Mouse (Mus musculus) limb, embryonic 12.5 days (tissue): ENCODE data around the gene Arcn1. TPM values are rescaled to one million over a fixed set of nuclear protein-coding genes. Genes with fewer than 3 reads are reported as not detected.
"Not testable (repeated sequence)": the region's sequence is repeated elsewhere in the genome, so short reads cannot be mapped to it uniquely, and the experiment has no call there.

Source experiments
- ATAC-seq: fragments of 200-750 bp; cut with Nextera tagmentation; 2 replicates; pipeline ENCODE4 v1.8.0; 2017; ENCODE audit warnings: low read depth, moderate TSS enrichment; ENCODE audit not compliant: insufficient number of reproducible peaks, insufficient read depth, low FRiP score, low TSS enrichment
- H3K27ac ChIP-seq: fragments of 300-500 bp; sonication (generic); 2 replicates; pipeline ENCODE4 v1.5.1; 2016; ENCODE audit warnings: mild to moderate bottlenecking, moderate library complexity
- H3K27me3 ChIP-seq: fragments of 300-500 bp; sonication (generic); 2 replicates; pipeline ENCODE4 v1.6.1; 2016; ENCODE audit warnings: mild to moderate bottlenecking, moderate library complexity
- H3K36me3 ChIP-seq: fragments of 300-500 bp; sonication (generic); 2 replicates; pipeline ENCODE4 v1.6.1; 2016; ENCODE audit warnings: mild to moderate bottlenecking, moderate library complexity
- H3K4me1 ChIP-seq: fragments of 300-500 bp; sonication (generic); replicated peaks from 2 replicates; pipeline ENCODE4 v1.6.1; 2016
- H3K4me2 ChIP-seq: fragments of 300-500 bp; sonication (generic); 2 replicates; pipeline ENCODE4 v1.6.1; 2016; ENCODE audit warnings: mild to moderate bottlenecking, moderate library complexity
- H3K4me3 ChIP-seq: fragments of 300-500 bp; sonication (generic); replicated peaks from 2 replicates; pipeline ENCODE4 v1.5.1; 2016; ENCODE audit warnings: mild to moderate bottlenecking
- H3K9ac ChIP-seq: fragments of 300-500 bp; sonication (generic); replicated peaks from 2 replicates; pipeline ENCODE4 v1.6.1; 2016; ENCODE audit warnings: mild to moderate bottlenecking, moderate library complexity
- H3K9me3 ChIP-seq: fragments of 300-500 bp; sonication (generic); 2 replicates; pipeline ENCODE4 v1.6.1; 2016; ENCODE audit warnings: mild to moderate bottlenecking, moderate library complexity
- WGBS: fragments of 180-500 bp; shearing (Covaris S2); methylation state at CpG from one replicate; pipeline ENCODE4 v1.1.7; 2016; 5-methylcytosine and 5-hydroxymethylcytosine counted together
- polyA plus RNA-seq: library from polyadenylated mRNA; unstranded; fragments of >200 nt; fragmentation: Nextera tagmentation; extraction: Ambion mirVana; gene quantifications from 2 replicates; pipeline ENCODE4 v1.2.1, GENCODE M21; 2016

Arcn1 gene
- polyA plus RNA-seq, 1 experiment from 2014 or later, result 194 TPM

GRCm38 (mm10) chr9:44799102-44799957 lies 31.7 kb upstream of the Arcn1 start, which contains the start of gene Tmem25:
TSS of gene Tmem25 (minus strand) at chr9:44799307.
- H3K9ac ChIP-seq, result peak within 1 kb of the TSS; percentile 70
- H3K9me3 ChIP-seq, result no peaks in the 10 kb centered on the region
- peaks cover 12% of the 10 kb centered on the region; the same call in 1 of the 2 replicates for H3K4me1 ChIP-seq
- H3K27ac ChIP-seq, result peak within 1 kb of the TSS; percentile 64; the same call in 1 of the 2 replicates
- under 1% methylated on average over 74 of the region's 75 CpGs for WGBS
- H3K4me3 ChIP-seq, result peak within 1 kb of the TSS; percentile 65
- H3K27me3 ChIP-seq, result peaks cover 44% of the 10 kb centered on the region
- no peaks in the 10 kb centered on the region for H3K36me3 ChIP-seq
- peak within 1 kb of the TSS; percentile 94 for H3K4me2 ChIP-seq
- ATAC-seq, result peak; percentile 92

DNA sequence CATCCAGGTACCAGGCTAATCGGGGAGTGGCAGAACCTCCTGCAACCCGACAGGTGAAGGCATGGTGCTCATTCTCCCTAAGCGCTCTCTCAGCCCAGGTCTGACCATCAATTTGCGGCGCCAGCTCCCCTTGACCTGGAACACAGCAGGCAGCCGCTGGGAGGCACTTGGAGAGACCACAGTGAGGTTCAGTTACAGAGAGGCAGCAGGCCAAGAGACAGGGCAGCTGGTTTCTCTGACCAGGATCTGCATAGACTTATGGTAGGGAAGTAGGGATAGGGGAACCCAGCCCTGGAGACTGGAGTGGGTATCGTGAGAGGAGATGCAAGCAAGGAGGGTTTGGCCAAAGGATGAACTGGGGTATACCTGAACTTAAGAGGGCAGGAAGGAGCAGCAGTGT lies 30.7 kb upstream of the Arcn1 start:
- Histone ChIP-seq H3K4me1 (peaks cover 12% of the 10 kb centered on the region; the same call in 1 of the 2 replicates), H3K9me3 (no peaks in the 10 kb centered on the region), H3K4me2 (peak overlapping the region; percentile 94), H3K9ac (no peak overlapping the region), H3K36me3 (no peaks in the 10 kb centered on the region), H3K4me3 (peak overlapping the region; percentile 65; the same call in 1 of the 2 replicates), H3K27me3 (peaks cover 44% of the 10 kb centered on the region), H3K27ac (no peak overlapping the region)
- 36% methylated on average over 7 of the region's 7 CpGs for WGBS
- ATAC-seq, result no peak

DNA sequence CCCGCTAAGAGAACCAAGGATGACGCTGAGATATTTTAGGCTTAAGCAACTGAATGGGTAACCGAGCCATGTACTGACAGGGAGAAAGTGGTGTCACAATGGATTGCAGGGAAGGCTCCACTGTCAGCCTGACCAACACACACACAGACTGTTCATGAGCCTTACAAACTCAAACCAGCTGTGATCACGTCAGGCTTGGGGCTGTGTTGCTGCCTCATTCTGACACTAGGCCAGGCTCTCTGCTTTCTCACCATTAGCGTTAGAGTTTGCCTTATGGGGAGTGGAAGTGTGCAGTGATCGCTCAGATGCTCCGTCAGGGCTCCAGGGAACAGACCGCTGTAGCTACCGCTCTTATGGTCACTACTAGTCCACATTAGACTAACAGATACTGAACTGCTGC lies 25.2 kb upstream of the Arcn1 start:
- Histone ChIP-seq H3K4me3 (no peak overlapping the region), H3K9ac (no peak overlapping the region), H3K36me3 (peaks cover 49% of the 10 kb centered on the region), H3K9me3 (no peaks in the 10 kb centered on the region), H3K27me3 (peaks cover 14% of the 10 kb centered on the region), H3K4me2 (no peak overlapping the region), H3K27ac (no peak overlapping the region), H3K4me1 (no peaks in the 10 kb centered on the region; the same call in 1 of the 2 replicates)
- ATAC-seq, result no peak
- WGBS, result 67% methylated on average over 9 of the region's 9 CpGs

- peaks cover 25% of the 10 kb centered on the region for H3K36me3 ChIP-seq
Measured at GRCm38 (mm10) chr9:44772750-44773651, 5.4 kb upstream of the Arcn1 start.

DNA sequence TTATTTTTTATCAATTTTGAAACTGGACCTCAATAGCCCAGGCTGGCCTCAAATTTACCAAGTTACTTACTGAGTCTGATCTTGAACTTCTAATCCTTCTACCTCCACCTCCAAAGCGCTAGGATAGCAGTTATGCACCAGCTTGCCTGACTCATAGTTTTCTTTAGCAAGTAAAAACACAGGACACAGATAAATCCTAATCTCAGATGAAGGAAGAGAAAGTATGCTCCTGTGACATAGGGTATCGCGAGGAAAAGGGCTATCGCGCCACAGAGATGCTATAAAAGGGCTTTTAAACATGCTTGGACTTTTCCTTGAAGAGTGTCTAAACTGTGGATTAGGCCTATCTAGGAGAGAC lies 4.7 kb upstream of the Arcn1 start:
- Histone ChIP-seq H3K4me3 (peak overlapping the region; percentile 64; the same call in 1 of the 2 replicates), H3K4me1 (peaks cover 4% of the 10 kb centered on the region), H3K9ac (no peak overlapping the region), H3K4me2 (no peak overlapping the region), H3K9me3 (no peaks in the 10 kb centered on the region), H3K27me3 (no peaks in the 10 kb centered on the region), H3K27ac (no peak overlapping the region), H3K36me3 (peaks cover 24% of the 10 kb centered on the region)
- 27% methylated on average over 5 of the region's 5 CpGs for WGBS
- ATAC-seq, result no peak

More at GRCm38 (mm10) chr9:44772750-44773651, 5.4 kb upstream of the Arcn1 start:
- peak overlapping the region; percentile 67 for H3K4me2 ChIP-seq
- peak; percentile 96 for ATAC-seq
- under 1% methylated on average over 41 of the region's 41 CpGs for WGBS
- peak overlapping the region; percentile 88 for H3K27ac ChIP-seq
- peak overlapping the region; percentile 64 for H3K4me3 ChIP-seq
- H3K4me1 ChIP-seq, result peaks cover 4% of the 10 kb centered on the region
- H3K27me3 ChIP-seq, result no peaks in the 10 kb centered on the region
- H3K9ac ChIP-seq, result peak overlapping the region; percentile 79
- H3K9me3 ChIP-seq, result no peaks in the 10 kb centered on the region

DNA sequence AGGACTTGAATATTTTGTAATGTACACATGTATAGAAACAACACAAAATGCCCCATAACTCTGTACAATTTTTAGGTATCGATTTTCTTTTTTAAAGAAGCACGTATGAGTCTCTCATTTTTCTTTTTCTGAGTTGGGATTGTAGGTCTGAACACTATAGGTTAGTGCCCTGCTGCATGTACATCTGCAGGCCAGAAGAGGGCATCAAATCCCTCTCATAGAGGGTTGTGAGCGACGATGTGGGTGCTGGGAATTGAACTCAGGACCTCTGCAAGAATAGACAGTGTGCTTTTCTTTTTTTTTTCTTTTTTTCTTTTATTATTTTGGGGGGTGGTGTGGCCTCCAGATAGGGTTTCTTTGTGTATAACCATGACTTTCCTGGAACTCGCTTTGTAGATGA lies 3.7 kb upstream of the Arcn1 start:
- no peak overlapping the region for H3K4me2 ChIP-seq
- WGBS, result 87% methylated on average over 5 of the region's 5 CpGs
- no peak for ATAC-seq
- H3K9ac ChIP-seq, result no peak overlapping the region
- H3K9me3 ChIP-seq, result no peaks in the 10 kb centered on the region
- H3K27ac ChIP-seq, result no peak overlapping the region
- no peak overlapping the region for H3K4me3 ChIP-seq
- no peaks in the 10 kb centered on the region for H3K27me3 ChIP-seq
- peaks cover 18% of the 10 kb centered on the region for H3K36me3 ChIP-seq
- H3K4me1 ChIP-seq, result peaks cover 7% of the 10 kb centered on the region

GRCm38 (mm10) chr9:44768029-44768394 lies 367 bp upstream of the Arcn1 start:
- not testable (repeated sequence) for H3K9me3 ChIP-seq, ATAC-seq, H3K36me3 ChIP-seq, H3K27ac ChIP-seq, H3K9ac ChIP-seq, H3K27me3 ChIP-seq
- WGBS, result 41% methylated on average over 7 of the region's 9 CpGs
- Histone ChIP-seq H3K4me2 (peak overlapping the region; percentile 78), H3K4me3 (peak overlapping the region; percentile 99), H3K4me1 (peaks cover 21% of the 10 kb centered on the region)

GRCm38 (mm10) chr9:44760873-44761272 lies 6.8 kb downstream of the Arcn1 start:
- no peak overlapping the region for H3K27ac ChIP-seq
- H3K36me3 ChIP-seq, result peaks cover 57% of the 10 kb centered on the region
- H3K4me1 ChIP-seq, result peaks cover 14% of the 10 kb centered on the region
- ATAC-seq, result no peak
- H3K4me2 ChIP-seq, result no peak overlapping the region
- no peaks in the 10 kb centered on the region for H3K27me3 ChIP-seq
- no peak overlapping the region for H3K9ac ChIP-seq
- WGBS, result 88% methylated on average over 2 of the region's 2 CpGs
- no peaks in the 10 kb centered on the region for H3K9me3 ChIP-seq
- no peak overlapping the region for H3K4me3 ChIP-seq

- Histone ChIP-seq H3K9me3 (no peaks in the 10 kb centered on the region), H3K4me1 (no peaks in the 10 kb centered on the region), H3K9ac (no peak overlapping the region), H3K36me3 (peaks cover 95% of the 10 kb centered on the region), H3K27me3 (no peaks in the 10 kb centered on the region), H3K27ac (no peak overlapping the region), H3K4me2 (no peak overlapping the region), H3K4me3 (no peak overlapping the region)
- ATAC-seq, result no peak
- 86% methylated on average over 7 of the region's 7 CpGs for WGBS
Measured at GRCm38 (mm10) chr9:44748473-44748872, 19.2 kb downstream of the Arcn1 start.

DNA sequence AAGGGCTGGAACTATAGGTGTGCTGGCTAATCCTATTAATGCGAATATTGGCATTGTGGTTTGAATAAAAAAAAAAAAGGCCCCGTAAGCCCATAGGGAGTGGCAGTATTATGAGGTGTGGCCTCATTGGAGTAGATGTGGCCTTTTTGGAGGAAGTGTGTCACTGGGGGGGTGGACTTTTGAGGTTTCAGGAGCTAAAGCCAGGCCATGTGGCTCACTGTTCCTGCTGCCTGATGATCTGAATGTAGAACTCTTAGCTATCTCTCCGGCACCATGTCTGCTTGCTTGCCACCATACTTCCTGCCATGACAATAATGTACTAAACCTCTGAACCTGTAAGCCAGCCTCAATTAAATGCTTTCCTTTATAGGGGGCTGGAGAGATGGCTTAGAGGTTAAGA lies 20.3 kb downstream of the Arcn1 start:
- Histone ChIP-seq H3K36me3 (peaks cover 96% of the 10 kb centered on the region), H3K4me2 (no peak overlapping the region), H3K27me3 (no peaks in the 10 kb centered on the region), H3K9me3 (no peaks in the 10 kb centered on the region), H3K4me1 (no peaks in the 10 kb centered on the region), H3K27ac (no peak overlapping the region), H3K4me3 (no peak overlapping the region), H3K9ac (no peak overlapping the region)
- no peak for ATAC-seq
- WGBS, result 95% methylated on average over 3 of the region's 3 CpGs

- Histone ChIP-seq H3K4me3 (no peak overlapping the region), H3K36me3 (peaks cover 94% of the 10 kb centered on the region), H3K9me3 (no peaks in the 10 kb centered on the region), H3K4me1 (no peaks in the 10 kb centered on the region), H3K27ac (no peak overlapping the region), H3K27me3 (no peaks in the 10 kb centered on the region), H3K4me2 (no peak overlapping the region), H3K9ac (no peak overlapping the region)
- WGBS, result 94% methylated on average over 3 of the region's 3 CpGs
- ATAC-seq, result no peak
Measured at GRCm38 (mm10) chr9:44746666-44747065, 21.0 kb downstream of the Arcn1 start.
